ENCODE assay signal across 27 mouse cellular contexts in genomic region chr14:121806791-121807190, GRCm38 (mm10). TPM values are rescaled to one million over a fixed set of nuclear protein-coding genes. Genes with fewer than 3 reads are reported as not detected.
A peak's percentile ranks its signal among the peaks of the same experiment; 100 is the strongest.
DNase-seq lines count a peak whose midpoint lies in the region; ATAC-seq and TF ChIP-seq lines count a peak whose summit lies in the region.
"Had no signal": no experiment of that assay in that cellular context is flagged by ENCODE, and none has a peak within 500 bp of the region (broad histone marks: within the 10 kb centered on the region; RNA-seq: fewer than 3 reads in every experiment).

No protein-coding gene starts in this region.

- DNase-seq in gastrocnemius, adult 2 months = peak; percentile 64
- no peak for DNase-seq in gastrocnemius, postnatal 25 days
- peak; percentile 31 for DNase-seq in heart, adult 8-10 months (ENCODE audit: low spot score)
- no peak for DNase-seq in heart, embryonic 10.5 days (ENCODE audit: low spot score)
- DNase-seq in lung, postnatal 0 days (ENCODE audit: low spot score) = peak; percentile 29
- no peak for DNase-seq in B cell, adult 2 months
- DNase-seq: adrenal gland, postnatal 14 days; cerebellum, adult 11 months; cerebellum, adult 9-10 months; cerebellum, postnatal 36 days; kidney, adult 18-20 months; kidney, postnatal 25 days; right cerebral cortex, adult 18-20 months; spleen, adult 18-20 months; thymus, adult 2 months; thymus, postnatal 4 days had no signal

- peaks cover 8% of the 10 kb centered on the region for H3K9me3 ChIP-seq in heart, embryonic 10.5 days
- no peaks in the 10 kb centered on the region for H3K9me3 ChIP-seq in lung, postnatal 0 days (ENCODE audit: low read length)
- H3K9me3 ChIP-seq: G1E had no signal

- no peak overlapping the region for H3K9ac ChIP-seq in lung, postnatal 0 days (replicated peaks; ENCODE audit: low read depth)
- H3K9ac ChIP-seq: forebrain, embryonic 13.5 days; kidney, embryonic 15.5 days; limb, embryonic 13.5 days; neural tube, embryonic 12.5 days had no signal

- no peak for TF ChIP-seq EP300 in lung, postnatal 0 days (IDR thresholded peaks at IDR 0.05)

- no peak overlapping the region for H3K4me2 ChIP-seq in lung, postnatal 0 days (replicated peaks; ENCODE audit: low read depth, low read length)
- H3K4me2 ChIP-seq: forebrain, embryonic 13.5 days; kidney, embryonic 15.5 days; limb, embryonic 13.5 days; liver, embryonic 11.5 days; midbrain, embryonic 11.5 days; neural tube, embryonic 12.5 days had no signal

- WGBS in heart, embryonic 10.5 days = 73% methylated on average over 4 of the region's 4 CpGs
- WGBS in lung, postnatal 0 days = 21% methylated on average over 4 of the region's 4 CpGs

- no peak overlapping the region for H3K4me3 ChIP-seq in gastrocnemius, adult 2 months
- H3K4me3 ChIP-seq in heart, embryonic 10.5 days = no peak overlapping the region
- H3K4me3 ChIP-seq in lung, postnatal 0 days (ENCODE audit: low read depth, low read length) = no peak overlapping the region
- H3K4me3 ChIP-seq: forebrain, embryonic 13.5 days; kidney, embryonic 15.5 days; left cerebral cortex, adult 2 months; limb, embryonic 13.5 days; myocyte; neural tube, embryonic 12.5 days had no signal

- intact Hi-C loops in gastrocnemius, adult 2 months (cut with DNase I) = no loop called here

- H3K27ac ChIP-seq in gastrocnemius, adult 2 months = peak overlapping the region; percentile 24; the same call in 1 of the 2 replicates
- no peak overlapping the region for H3K27ac ChIP-seq in heart, embryonic 10.5 days
- H3K27ac ChIP-seq in lung, postnatal 0 days (ENCODE audit: low read length) = no peak overlapping the region
- H3K27ac ChIP-seq: forebrain, embryonic 13.5 days; kidney, embryonic 15.5 days; left cerebral cortex, adult 2 months; limb, embryonic 13.5 days; neural tube, embryonic 12.5 days had no signal

- no peaks in the 10 kb centered on the region for H3K36me3 ChIP-seq in heart, embryonic 10.5 days
- no peaks in the 10 kb centered on the region for H3K36me3 ChIP-seq in lung, postnatal 0 days (ENCODE audit: insufficient read depth, low read length)
- H3K36me3 ChIP-seq: G1E; kidney, embryonic 15.5 days; limb, embryonic 13.5 days; neural tube, embryonic 12.5 days had no signal

- H3K4me1 ChIP-seq in heart, embryonic 10.5 days = no peaks in the 10 kb centered on the region
- no peaks in the 10 kb centered on the region for H3K4me1 ChIP-seq in lung, postnatal 0 days (ENCODE audit: insufficient read depth, low read depth, low read length)
- H3K4me1 ChIP-seq: forebrain, embryonic 13.5 days; kidney, embryonic 15.5 days; limb, embryonic 13.5 days; neural tube, embryonic 12.5 days had no signal

- TF ChIP-seq CTCF in gastrocnemius, adult 2 months (IDR thresholded peaks at IDR 0.05) = no peak
- TF ChIP-seq CTCF in lung, postnatal 0 days (IDR thresholded peaks at IDR 0.05) = no peak

- peak; percentile 30; the same call in 1 of the 2 replicates for ATAC-seq in lung, postnatal 0 days
- no peak for ATAC-seq in frontal cortex, adult (ENCODE audit: low TSS enrichment)
- ATAC-seq: forebrain, embryonic 13.5 days; hindbrain, embryonic 16.5 days had no signal

- no peaks in the 10 kb centered on the region for H3K27me3 ChIP-seq in heart, embryonic 10.5 days (ENCODE audit: insufficient read depth, poor library complexity, severe bottlenecking)
- no peaks in the 10 kb centered on the region for H3K27me3 ChIP-seq in lung, postnatal 0 days (replicated peaks; ENCODE audit: insufficient read depth, low read length)
- H3K27me3 ChIP-seq: forebrain, embryonic 13.5 days; kidney, embryonic 15.5 days; limb, embryonic 13.5 days; neural tube, embryonic 12.5 days had no signal

RNA-seq across cellular contexts. Expression of gene Dock9, which starts 9.2 kb away (rescaled TPM):
- total RNA-seq in gastrocnemius, adult 2 months (2021) = 10 to 100 TPM; 15.3 to 21.4 TPM
- total RNA-seq in gastrocnemius, postnatal 25 days (2021) = 10 to 100 TPM; 14.5 to 17.2 TPM
- total RNA-seq in heart, adult 8-10 months (2022) = 10 to 100 TPM; 23.6 to 29.0 (median 26.3) TPM
- polyA plus RNA-seq in heart, embryonic 10.5 days (2016; fragmentation: Nextera tagmentation; extraction: Ambion mirVana) = 5.4 and 6.6 TPM in 2 replicates
- polyA plus RNA-seq in lung, postnatal 0 days (2015; fragmentation: Nextera tagmentation; extraction: Ambion mirVana) = 19.8 and 22.4 TPM in 2 replicates

Comparison
In these comparisons a context has a peak if more than half of its experiments do, and no peak if none do; other contexts are left out.
1. DNase-seq: peak in gastrocnemius, adult 2 months (single experiment), heart, adult 8-10 months (single experiment) and lung, postnatal 0 days (single experiment); none in gastrocnemius, postnatal 25 days (single experiment), heart, embryonic 10.5 days (single experiment) and B cell, adult 2 months (0 of 2).